Mouse (Mus musculus) thymus, adult 2 months (tissue): Measurements from ENCODE around the gene Trim29.

Experiments used
- CTCF ChIP-seq: fragments of 200-500 bp; IDR thresholded peaks from 2 replicates; pipeline ENCODE4 v1.5.1; 2012; ENCODE audit warnings: mild to moderate bottlenecking, control low read depth, low read length, moderate library complexity, borderline replicate concordance; ENCODE audit not compliant: control insufficient read depth, poor library complexity, insufficient read depth; ENCODE audit errors: extremely low read depth
- POLR2A ChIP-seq: fragments of 200-500 bp; IDR thresholded peaks from 2 replicates; pipeline ENCODE4 v1.6.1; 2012; ENCODE audit warnings: mild to moderate bottlenecking, low read length, control low read depth, moderate library complexity; ENCODE audit not compliant: control insufficient read depth, poor library complexity, insufficient read depth; ENCODE audit errors: extremely low read depth

- TF ChIP-seq CTCF (no peak), POLR2A (no peak)
These were observed 39.9 kb upstream of the Trim29 start for GRCm38 (mm10) chr9:43270723-43271252.
